Mouse (Mus musculus) cerebellum, adult 2 months (tissue): ENCODE measurements around the gene Adgrl1.

ENCODE experiments used
- CTCF ChIP-seq: fragments of 200-500 bp; IDR thresholded peaks from 2 replicates; pipeline ENCODE4 v1.5.1; 2011; ENCODE audit warnings: low read depth, mild to moderate bottlenecking, control low read depth, low read length, moderate library complexity, borderline replicate concordance; ENCODE audit not compliant: insufficient read depth
- POLR2A ChIP-seq: fragments of 200-500 bp; IDR thresholded peaks from 2 replicates; pipeline ENCODE4 v1.6.1; 2011; ENCODE audit warnings: low read length, control low read depth, borderline replicate concordance; ENCODE audit not compliant: insufficient read depth

GRCm38 (mm10) chr8:83967701-83968100 lies 67.8 kb downstream of the Adgrl1 start:
- TF ChIP-seq CTCF (no peak), POLR2A (no peak)
